8 mouse cellular contexts compared by ENCODE assay signal in the genomic region with DNA sequence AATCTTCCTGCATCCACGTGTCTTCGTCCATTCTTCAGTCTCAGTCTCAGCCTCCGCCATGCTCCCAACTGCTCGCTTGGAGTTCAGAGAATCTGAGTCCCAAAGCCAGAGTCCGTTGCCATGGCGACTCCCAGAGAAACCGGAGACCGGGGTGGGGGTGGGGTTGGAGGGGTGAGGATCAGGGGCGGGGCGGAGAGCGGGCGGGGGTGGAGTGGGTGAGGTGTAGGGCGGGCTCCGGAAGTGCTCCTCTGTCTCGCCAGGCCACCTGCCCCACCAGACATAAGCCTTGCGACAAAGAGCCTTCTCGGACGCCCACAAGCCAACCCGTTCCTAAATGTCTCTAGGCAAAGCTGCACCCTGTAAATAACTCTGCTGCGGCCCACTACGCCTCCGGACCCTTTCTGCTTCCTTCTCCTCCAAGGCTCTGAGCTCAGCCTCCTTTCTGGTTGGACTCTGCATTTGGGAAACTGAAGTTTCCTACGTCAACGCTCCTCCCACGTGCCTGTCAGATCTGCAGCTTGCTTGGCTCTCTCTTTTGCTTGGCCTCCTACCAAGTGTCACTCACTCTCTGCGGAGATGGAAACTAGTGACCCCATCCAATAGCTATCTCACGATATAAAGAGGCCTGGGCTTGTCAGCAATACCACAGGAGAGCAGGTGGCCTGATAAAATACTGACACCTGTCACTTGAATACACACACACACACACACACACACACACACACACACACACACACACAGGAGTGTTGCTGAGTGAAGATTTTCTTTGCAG. TPM values are rescaled to one million over a fixed set of nuclear protein-coding genes. Genes with fewer than 3 reads are reported as not detected.
A peak's percentile ranks its signal among the peaks of the same experiment; 100 is the strongest.
DNase-seq lines count a peak whose midpoint lies in the region; ATAC-seq and TF ChIP-seq lines count a peak whose summit lies in the region.

Gene 4921504E06Rik (minus strand): TSS at position 94 of the 772 bp plus-strand sequence.

- intact Hi-C loops in left cerebral cortex, postnatal 36 days (cut with DNase I): loop anchor here (2.0 kb wide), 1 partner anchor 103 kb away; the partner anchor contains the start of gene Otud1

- 0 out of 2 replicates have a peak within 1 kb of the TSS, but pooled peaks have one; percentile 23 for H3K9ac ChIP-seq in intestine, postnatal 0 days (ENCODE audit: low read depth, low read length)

- peak; percentile 81 for ATAC-seq in intestine, postnatal 0 days

- H3K4me1 ChIP-seq in intestine, postnatal 0 days (replicated peaks; ENCODE audit: control insufficient read depth, insufficient read depth, low read length): no peaks in the 10 kb centered on the region

- no peaks in the 10 kb centered on the region for H3K27me3 ChIP-seq in intestine, postnatal 0 days (replicated peaks; ENCODE audit: control insufficient read depth, insufficient read depth, low read length)

- H3K4me2 ChIP-seq in intestine, postnatal 0 days (replicated peaks; ENCODE audit: low read depth): peak within 1 kb of the TSS; percentile 72

- no peaks in the 10 kb centered on the region for H3K36me3 ChIP-seq in intestine, postnatal 0 days (ENCODE audit: control insufficient read depth, insufficient read depth)

- no peak for TF ChIP-seq CTCF in intestine, postnatal 0 days (IDR thresholded peaks at IDR 0.05; ENCODE audit: low read depth)

- H3K4me3 ChIP-seq in intestine, postnatal 0 days (ENCODE audit: low read depth, low read length): peak within 1 kb of the TSS; percentile 34

- H3K9me3 ChIP-seq in intestine, postnatal 0 days (ENCODE audit: control insufficient read depth): no peaks in the 10 kb centered on the region

- H3K27ac ChIP-seq in intestine, postnatal 0 days (ENCODE audit: low read depth, low read length): no peak within 1 kb of the TSS

- WGBS in intestine, postnatal 0 days: 1% methylated on average over 27 of the region's 27 CpGs

- peak; percentile 31 for DNase-seq in adrenal gland, adult 8-10 months
- DNase-seq in embryo, embryonic 11.5 days (ENCODE audit: low read depth, low spot score): peak; percentile 81
- peak; percentile 98 for DNase-seq in heart, adult 11 months
- peak; percentile 85 to 87 for DNase-seq in left cerebral cortex, postnatal 36 days (ENCODE audit: low spot score in 2 of 2)
- DNase-seq in mesoderm, embryonic 11.5 days (ENCODE audit: low read depth, low spot score): peak; percentile 90
- DNase-seq in right cerebral cortex, postnatal 25 days: peak; percentile 86
- peak; percentile 28 to 67 for DNase-seq in urinary bladder, postnatal 4 days (ENCODE audit: low spot score in 2 of 2)

RNA-seq across cellular contexts. Expression of gene 4921504E06Rik, which starts in this region (rescaled TPM):
- total RNA-seq in adrenal gland, adult 8-10 months (2022): not detected
- not detected in 2 replicates for polyA plus RNA-seq in intestine, postnatal 0 days (2015; fragmentation: Nextera tagmentation; extraction: Ambion mirVana)
- total RNA-seq in left cerebral cortex, postnatal 36 days (2021): not detected

Comparison
In these comparisons a context has a peak if more than half of its experiments do, and no peak if none do; other contexts are left out.
1. Peak in DNase-seq in adrenal gland, adult 8-10 months; RNA of the gene not detected or under 1 TPM.
2. Peak in ATAC-seq, H3K4me3 ChIP-seq, H3K9ac ChIP-seq and H3K4me2 ChIP-seq in intestine, postnatal 0 days; RNA of the gene not detected or under 1 TPM.
3. Peak in DNase-seq in left cerebral cortex, postnatal 36 days; RNA of the gene not detected or under 1 TPM.
4. DNase-seq: peak in every context shown above with its lines; median percentile 98 in heart, adult 11 months; 90 in mesoderm, embryonic 11.5 days; 86 in left cerebral cortex, postnatal 36 days; 86 in right cerebral cortex, postnatal 25 days; 81 in embryo, embryonic 11.5 days; 48 in urinary bladder, postnatal 4 days; 31 in adrenal gland, adult 8-10 months.